Mouse (Mus musculus) kidney, postnatal 4 days (tissue): ENCODE results near the gene Pigo.
"Not testable (repeated sequence)": the region's sequence is repeated elsewhere in the genome, so short reads cannot be mapped to it uniquely, and the experiment has no call there.

ENCODE experiments used
- DNase-seq, 2 experiments: peaks; one replicate each; pipeline ENCODE4 v3.0.0; 2021; ENCODE audit warnings: mixed read lengths in 2 of 2

Gene Pigo

GRCm38 (mm10) chr4:43000141-43000986, 25.3 kb downstream of the Pigo start, which contains the start of gene Vcp:
TSS of gene Vcp (minus strand) at chr4:43000507.
- peak; percentile 99 for DNase-seq

GRCm38 (mm10) chr4:42999451-43000140, 26.0 kb downstream of the Pigo start:
- peak; percentile 80 to 89 for DNase-seq

GRCm38 (mm10) chr4:42998022-42998421, 27.6 kb downstream of the Pigo start:
- no peak for DNase-seq

DNA sequence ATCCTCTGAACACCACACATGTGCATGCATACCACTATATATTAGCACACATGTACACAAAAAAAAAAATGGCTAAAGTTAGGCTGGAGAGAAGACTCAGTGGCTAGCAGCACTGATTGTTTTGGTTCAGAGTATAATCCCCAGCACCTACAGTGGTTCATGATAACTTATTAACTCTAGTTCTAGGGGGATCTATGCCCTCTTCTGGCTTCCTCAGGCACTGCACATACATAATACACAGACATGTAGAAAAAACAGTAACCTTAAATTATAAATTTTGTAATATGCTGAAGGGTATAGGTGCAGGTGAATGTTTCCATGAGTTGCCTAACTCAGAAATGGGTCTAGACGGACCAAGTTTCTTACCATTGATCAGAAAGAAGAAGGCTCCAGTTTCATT, 37.3 kb downstream of the Pigo start:
- peak in 1 of 2 experiments; percentile 14 for DNase-seq

DNA sequence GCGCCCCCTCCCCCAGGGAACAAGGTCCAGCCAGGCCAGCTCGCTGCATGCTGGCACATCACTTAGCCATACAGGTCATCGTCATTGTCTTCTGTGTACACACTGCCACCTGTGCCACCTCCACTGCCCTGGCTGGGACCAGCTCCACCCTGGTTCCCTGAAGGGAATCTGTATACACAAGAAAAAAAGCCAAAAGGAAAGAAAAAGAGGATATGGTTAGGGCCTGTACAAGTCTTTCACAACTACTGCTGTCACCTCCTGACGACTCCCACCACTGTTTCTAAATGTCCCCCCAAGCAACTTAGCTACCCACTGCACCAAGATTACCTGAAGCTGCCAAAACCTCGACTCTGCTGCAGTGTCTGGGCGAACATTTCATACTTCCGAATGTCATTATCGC, 45.2 kb downstream of the Pigo start:
- DNase-seq = not testable (repeated sequence)

GRCm38 (mm10) chr4:42978062-42978461, 47.6 kb downstream of the Pigo start:
- no peak for DNase-seq

GRCm38 (mm10) chr4:42973868-42974267, 51.8 kb downstream of the Pigo start:
- no peak for DNase-seq

DNA sequence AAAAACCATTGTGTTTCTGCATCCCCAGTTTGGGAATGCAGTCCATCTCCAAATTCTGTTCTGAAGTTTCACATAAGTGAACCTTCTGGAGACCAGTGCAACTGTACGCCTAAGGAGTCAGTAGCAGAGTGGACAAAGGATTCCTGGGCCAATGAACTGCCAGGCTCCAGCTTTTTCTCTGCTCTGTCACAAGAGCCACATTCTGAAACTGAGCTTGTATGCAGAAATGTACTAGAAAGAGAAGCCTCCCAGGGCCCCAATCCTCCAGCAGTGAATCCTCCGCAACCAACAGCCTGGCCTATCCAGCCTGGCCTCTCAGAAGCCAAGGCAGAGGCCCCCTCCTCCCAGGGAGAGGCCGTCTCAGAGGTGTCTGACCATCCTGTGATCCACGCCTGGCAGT, 52.7 kb downstream of the Pigo start:
- no peak for DNase-seq

GRCm38 (mm10) chr4:42969304-42969703, 56.3 kb downstream of the Pigo start, which contains the start of gene 1700022I11Rik:
TSS of gene 1700022I11Rik (plus strand) at chr4:42969604.
- DNase-seq = no peak
